Mouse (Mus musculus): ENCODE measurements around the gene Zfp629.

Gene Zfp629

GRCm38 (mm10) chr7:127560580-127560979, 55.0 kb downstream of the Zfp629 start:
- no peak for DNase-seq

Data from right cerebral cortex, postnatal 14 days (tissue).